Mouse (Mus musculus): ENCODE results near the gene Myo16. TPM values are rescaled to one million over a fixed set of nuclear protein-coding genes. Genes with fewer than 3 reads are reported as not detected.

Gene Myo16
- total and polyA plus RNA-seq, 3 experiments: not detected

DNA sequence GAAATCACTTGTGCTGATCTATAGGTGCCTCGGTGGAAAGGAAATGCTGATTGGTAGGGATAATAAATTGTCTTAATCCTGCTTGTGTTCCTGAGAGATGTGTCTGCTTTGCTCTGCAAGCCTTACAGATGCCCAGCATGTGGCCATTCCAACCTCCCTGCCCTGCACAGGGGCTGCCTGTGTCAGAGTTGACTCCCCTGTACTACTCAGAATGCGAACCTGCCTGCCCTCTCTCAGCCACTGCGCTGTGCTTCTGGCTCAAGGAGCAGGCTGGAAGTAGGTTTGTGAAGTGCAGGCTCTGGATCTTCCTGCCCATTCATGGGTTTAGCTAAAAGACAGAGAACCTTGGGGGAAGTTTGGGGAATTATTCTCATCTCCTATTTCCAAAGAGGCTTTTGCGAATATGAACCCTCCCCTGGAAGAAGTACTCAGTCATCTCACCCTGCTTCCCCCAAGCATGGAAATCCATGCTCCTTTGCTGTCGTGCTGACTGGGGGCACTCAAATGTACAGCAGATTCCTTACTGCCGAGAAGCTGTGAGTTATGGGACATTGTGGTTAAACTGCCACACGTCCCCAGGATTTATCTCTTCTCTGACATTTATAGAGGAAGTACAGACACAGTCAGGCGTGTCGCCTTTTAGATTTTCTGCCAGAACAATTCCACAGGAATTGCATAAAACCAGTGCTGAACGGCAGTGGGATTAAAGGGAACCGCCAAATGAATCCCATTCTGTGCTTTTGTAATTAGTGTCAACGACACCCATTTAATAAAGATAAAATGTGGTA lies 452.5 kb downstream of the Myo16 start:
- Histone ChIP-seq H3K36me3 (ENCODE audit: control insufficient read depth in 1 of 2, insufficient read depth in 2 of 2, low read length in 2 of 2) (no peaks in the 10 kb centered on the region), H3K4me1 (ENCODE audit: control insufficient read depth in 1 of 2, insufficient read depth in 2 of 2, low read length in 2 of 2) (no peaks in the 10 kb centered on the region), H3K27me3 (ENCODE audit: control insufficient read depth in 1 of 2, insufficient read depth in 2 of 2, low read length in 2 of 2) (no peaks in the 10 kb centered on the region), H3K79me2 (ENCODE audit: control insufficient read depth, insufficient read depth, low read length, poor library complexity) (no peaks in the 10 kb centered on the region), H3K9me3 (replicated peaks; ENCODE audit: insufficient read depth, low read length) (no peaks in the 10 kb centered on the region), H3K27ac (ENCODE audit: control insufficient read depth, low read depth, low read length) (no peak overlapping the region), H3K9ac (ENCODE audit: control insufficient read depth, low read depth, low read length, poor library complexity, severe bottlenecking) (no peak overlapping the region), H3K4me3 (ENCODE audit: control insufficient read depth in 1 of 2, insufficient read depth in 1 of 2, low read depth in 2 of 2, low read length in 2 of 2) (no peak overlapping the region)
- TF ChIP-seq MYB (IDR thresholded peaks at IDR 0.05; ENCODE audit: low read depth, low read length): peak; percentile 48; the same call in 1 of the 2 replicates
- peak; percentile 28 to 60; a peak in 2 of 4 replicates for TF ChIP-seq EP300 (IDR thresholded peaks at IDR 0.05; ENCODE audit: low read depth in 1 of 2, low read length in 2 of 2)
- no peak for TF ChIP-seq NELFE (IDR thresholded peaks at IDR 0.05; ENCODE audit: low read depth, low read length)
- TF ChIP-seq TAL1 (IDR thresholded peaks at IDR 0.05; ENCODE audit: low read length): no peak
- no peak for TF ChIP-seq ETS1 (IDR thresholded peaks at IDR 0.05; ENCODE audit: low read depth, low read length)
- DNase-seq (ENCODE audit: low read depth, low spot score): peak; percentile 35

DNA sequence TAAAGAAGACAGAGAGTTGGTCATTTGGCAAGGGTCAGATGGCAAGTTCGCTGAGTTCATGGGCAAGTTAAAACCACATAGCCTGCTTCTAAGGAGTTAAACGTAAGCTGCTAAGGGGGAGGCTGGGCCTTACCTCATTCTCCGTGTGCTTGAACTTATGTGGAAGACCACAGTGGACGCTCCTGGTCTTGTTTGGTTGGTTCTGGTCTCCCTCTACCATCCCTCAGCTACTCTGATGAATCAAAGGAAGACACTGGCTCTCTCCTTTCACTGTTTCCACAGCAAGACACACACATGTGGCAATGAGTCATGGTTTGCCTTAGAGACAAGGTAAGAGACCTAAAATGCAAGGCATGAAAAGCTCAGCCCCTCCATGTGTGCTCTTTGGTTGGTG lies 453.1 kb downstream of the Myo16 start:
- Histone ChIP-seq H3K27ac (ENCODE audit: control insufficient read depth, low read depth, low read length) (no peak overlapping the region), H3K9me3 (replicated peaks; ENCODE audit: insufficient read depth, low read length) (no peaks in the 10 kb centered on the region), H3K4me1 (ENCODE audit: control insufficient read depth in 1 of 2, insufficient read depth in 2 of 2, low read length in 2 of 2) (no peaks in the 10 kb centered on the region), H3K4me3 (ENCODE audit: control insufficient read depth in 1 of 2, insufficient read depth in 1 of 2, low read depth in 2 of 2, low read length in 2 of 2) (no peak overlapping the region), H3K27me3 (ENCODE audit: control insufficient read depth in 1 of 2, insufficient read depth in 2 of 2, low read length in 2 of 2) (no peaks in the 10 kb centered on the region), H3K79me2 (ENCODE audit: control insufficient read depth, insufficient read depth, low read length, poor library complexity) (no peaks in the 10 kb centered on the region), H3K36me3 (ENCODE audit: control insufficient read depth in 1 of 2, insufficient read depth in 2 of 2, low read length in 2 of 2) (no peaks in the 10 kb centered on the region), H3K9ac (ENCODE audit: control insufficient read depth, low read depth, low read length, poor library complexity, severe bottlenecking) (no peak overlapping the region)
- DNase-seq (ENCODE audit: low read depth, low spot score): peak; percentile 4
- TF ChIP-seq RCOR1 (IDR thresholded peaks at IDR 0.05; ENCODE audit: low read depth, low read length) (no peak), RAD21 (IDR thresholded peaks at IDR 0.05; ENCODE audit: low read depth, low read length) (no peak), SIN3A (IDR thresholded peaks at IDR 0.05; ENCODE audit: low read length) (no peak), GABPA (IDR thresholded peaks at IDR 0.05; ENCODE audit: low read depth, low read length) (no peak), MYB (IDR thresholded peaks at IDR 0.05; ENCODE audit: low read depth, low read length) (no peak), TCF12 (IDR thresholded peaks at IDR 0.05; ENCODE audit: low read depth, low read length) (no peak), POLR2AphosphoS2 (IDR thresholded peaks at IDR 0.05; ENCODE audit: low read length) (no peak), MYC (IDR thresholded peaks at IDR 0.05; ENCODE audit: low read depth, low read length) (no peak), MAX (IDR thresholded peaks at IDR 0.05; ENCODE audit: low read length) (no peak), MEF2A (IDR thresholded peaks at IDR 0.05; ENCODE audit: extremely low read depth, insufficient replicate concordance, low read depth, low read length, poor library complexity, severe bottlenecking) (no peak), MAZ (IDR thresholded peaks at IDR 0.05; ENCODE audit: low read depth, low read length) (no peak), UBTF (IDR thresholded peaks at IDR 0.05; ENCODE audit: borderline replicate concordance, insufficient read depth, low read depth, low read length) (no peak), SMC3 (IDR thresholded peaks at IDR 0.05; ENCODE audit: low read depth, low read length) (no peak), GATA1 (IDR thresholded peaks at IDR 0.05; ENCODE audit: low read depth, low read length) (no peak), MAFK (IDR thresholded peaks at IDR 0.05; ENCODE audit: borderline replicate concordance, low read depth, low read length) (no peak), E2F4 (IDR thresholded peaks at IDR 0.05; ENCODE audit: borderline replicate concordance, low read depth, low read length) (no peak)
